Mouse (Mus musculus): ENCODE measurements around the gene Tbc1d10c. TPM values are rescaled to one million over a fixed set of nuclear protein-coding genes. Genes with fewer than 3 reads are reported as not detected.
"Not testable (repeated sequence)": the region's sequence is repeated elsewhere in the genome, so short reads cannot be mapped to it uniquely, and the experiment has no call there.

The Tbc1d10c gene
- polyA plus RNA-seq, 1 experiment from 2014 or later, result 0.54 TPM

GRCm38 (mm10) chr19:4140147-4140546, 50.9 kb downstream of the Tbc1d10c start:
- no peak for ATAC-seq (ENCODE audit: low FRiP score, low TSS enrichment)
- 76% methylated on average over 6 of the region's 6 CpGs for WGBS
- no peak overlapping the region for H3K9ac ChIP-seq (replicated peaks; ENCODE audit: low read length)
- H3K27me3 ChIP-seq (ENCODE audit: control insufficient read depth, insufficient read depth, low read length), result no peaks in the 10 kb centered on the region
- no peak overlapping the region for H3K27ac ChIP-seq (replicated peaks; ENCODE audit: low read depth, low read length)
- no peak for DNase-seq
- H3K36me3 ChIP-seq (ENCODE audit: control insufficient read depth, insufficient read depth, low read length), result no peaks in the 10 kb centered on the region
- no peaks in the 10 kb centered on the region for H3K9me3 ChIP-seq (ENCODE audit: control insufficient read depth, low read length)
- no peak overlapping the region for H3K4me2 ChIP-seq (ENCODE audit: low read length)
- H3K4me1 ChIP-seq (ENCODE audit: control insufficient read depth, insufficient read depth, low read length), result 0 out of 2 replicates have a peak, but pooled peaks cover 6% of the 10 kb centered on the region
- no peak overlapping the region for H3K4me3 ChIP-seq (replicated peaks; ENCODE audit: low read depth, low read length)

GRCm38 (mm10) chr19:4139446-4139845, 51.6 kb downstream of the Tbc1d10c start, which contains the start of gene Gpr152:
Gene Gpr152, plus strand, starts transcription at chr19:4139787.
- DNase-seq (no peak), ATAC-seq (ENCODE audit: low FRiP score, low TSS enrichment) (no peak)
- Histone ChIP-seq H3K27me3 (ENCODE audit: control insufficient read depth, insufficient read depth, low read length) (no peaks in the 10 kb centered on the region), H3K4me1 (ENCODE audit: control insufficient read depth, insufficient read depth, low read length) (0 out of 2 replicates have a peak, but pooled peaks cover 6% of the 10 kb centered on the region), H3K4me3 (replicated peaks; ENCODE audit: low read depth, low read length) (no peak within 1 kb of the TSS), H3K4me2 (ENCODE audit: low read length) (no peak within 1 kb of the TSS), H3K36me3 (ENCODE audit: control insufficient read depth, insufficient read depth, low read length) (no peaks in the 10 kb centered on the region), H3K9ac (replicated peaks; ENCODE audit: low read length) (no peak within 1 kb of the TSS), H3K27ac (replicated peaks; ENCODE audit: low read depth, low read length) (no peak within 1 kb of the TSS), H3K9me3 (ENCODE audit: control insufficient read depth, low read length) (no peaks in the 10 kb centered on the region)
- 37% methylated on average over 2 of the region's 2 CpGs for WGBS

GRCm38 (mm10) chr19:4137913-4138312, 53.2 kb downstream of the Tbc1d10c start:
- Histone ChIP-seq H3K27me3 (ENCODE audit: control insufficient read depth, insufficient read depth, low read length) (no peaks in the 10 kb centered on the region), H3K27ac (replicated peaks; ENCODE audit: low read depth, low read length) (no peak overlapping the region), H3K4me3 (replicated peaks; ENCODE audit: low read depth, low read length) (no peak overlapping the region), H3K4me1 (ENCODE audit: control insufficient read depth, insufficient read depth, low read length) (0 out of 2 replicates have a peak, but pooled peaks cover 6% of the 10 kb centered on the region), H3K9ac (replicated peaks; ENCODE audit: low read length) (no peak overlapping the region), H3K36me3 (ENCODE audit: control insufficient read depth, insufficient read depth, low read length) (peaks cover 6% of the 10 kb centered on the region), H3K9me3 (ENCODE audit: control insufficient read depth, low read length) (no peaks in the 10 kb centered on the region), H3K4me2 (ENCODE audit: low read length) (no peak overlapping the region)
- DNase-seq (no peak), ATAC-seq (ENCODE audit: low FRiP score, low TSS enrichment) (no peak)
- 77% methylated on average over 5 of the region's 5 CpGs for WGBS

GRCm38 (mm10) chr19:4136463-4136862, 54.6 kb downstream of the Tbc1d10c start:
- Histone ChIP-seq H3K27me3 (ENCODE audit: control insufficient read depth, insufficient read depth, low read length) (no peaks in the 10 kb centered on the region), H3K27ac (replicated peaks; ENCODE audit: low read depth, low read length) (no peak overlapping the region), H3K9me3 (ENCODE audit: control insufficient read depth, low read length) (no peaks in the 10 kb centered on the region), H3K4me2 (ENCODE audit: low read length) (no peak overlapping the region), H3K9ac (replicated peaks; ENCODE audit: low read length) (no peak overlapping the region), H3K4me1 (ENCODE audit: control insufficient read depth, insufficient read depth, low read length) (0 out of 2 replicates have a peak, but pooled peaks cover 6% of the 10 kb centered on the region), H3K36me3 (ENCODE audit: control insufficient read depth, insufficient read depth, low read length) (peaks cover 21% of the 10 kb centered on the region), H3K4me3 (replicated peaks; ENCODE audit: low read depth, low read length) (no peak overlapping the region)
- WGBS, result 77% methylated on average over 5 of the region's 5 CpGs
- ATAC-seq (ENCODE audit: low FRiP score, low TSS enrichment), result no peak
- DNase-seq, result no peak

- H3K9ac ChIP-seq (replicated peaks; ENCODE audit: low read length); ATAC-seq (ENCODE audit: low FRiP score, low TSS enrichment); H3K9me3 ChIP-seq (ENCODE audit: control insufficient read depth, low read length); H3K4me3 ChIP-seq (replicated peaks; ENCODE audit: low read depth, low read length); DNase-seq; H3K4me2 ChIP-seq (ENCODE audit: low read length); H3K4me1 ChIP-seq (ENCODE audit: control insufficient read depth, insufficient read depth, low read length); H3K27ac ChIP-seq (replicated peaks; ENCODE audit: low read depth, low read length); H3K27me3 ChIP-seq (ENCODE audit: control insufficient read depth, insufficient read depth, low read length): not testable (repeated sequence)
- peaks cover 25% of the 10 kb centered on the region for H3K36me3 ChIP-seq (ENCODE audit: control insufficient read depth, insufficient read depth, low read length)
- 24% methylated on average over 8 of the region's 8 CpGs for WGBS
These were observed 55.1 kb downstream of the Tbc1d10c start for GRCm38 (mm10) chr19:4135963-4136345.

GRCm38 (mm10) chr19:4135229-4135962, 55.7 kb downstream of the Tbc1d10c start:
- not testable (repeated sequence) for H3K27me3 ChIP-seq (ENCODE audit: control insufficient read depth, insufficient read depth, low read length); H3K4me3 ChIP-seq (replicated peaks; ENCODE audit: low read depth, low read length); H3K9me3 ChIP-seq (ENCODE audit: control insufficient read depth, low read length); DNase-seq; H3K4me2 ChIP-seq (ENCODE audit: low read length); H3K9ac ChIP-seq (replicated peaks; ENCODE audit: low read length); ATAC-seq (ENCODE audit: low FRiP score, low TSS enrichment); H3K4me1 ChIP-seq (ENCODE audit: control insufficient read depth, insufficient read depth, low read length); H3K27ac ChIP-seq (replicated peaks; ENCODE audit: low read depth, low read length)
- peaks cover 30% of the 10 kb centered on the region for H3K36me3 ChIP-seq (ENCODE audit: control insufficient read depth, insufficient read depth, low read length)
- 89% methylated on average over 6 of the region's 6 CpGs for WGBS

GRCm38 (mm10) chr19:4134354-4134753, 56.7 kb downstream of the Tbc1d10c start:
- ATAC-seq (ENCODE audit: low FRiP score, low TSS enrichment) (no peak), DNase-seq (no peak)
- no peaks in the 10 kb centered on the region for H3K9me3 ChIP-seq (ENCODE audit: control insufficient read depth, low read length)
- H3K4me1 ChIP-seq (ENCODE audit: control insufficient read depth, insufficient read depth, low read length), result 0 out of 2 replicates have a peak, but pooled peaks cover 3% of the 10 kb centered on the region
- WGBS, result 94% methylated on average over 4 of the region's 4 CpGs
- H3K9ac ChIP-seq (replicated peaks; ENCODE audit: low read length), result no peak overlapping the region
- H3K4me3 ChIP-seq (replicated peaks; ENCODE audit: low read depth, low read length), result no peak overlapping the region
- H3K27me3 ChIP-seq (ENCODE audit: control insufficient read depth, insufficient read depth, low read length), result no peaks in the 10 kb centered on the region
- H3K36me3 ChIP-seq (ENCODE audit: control insufficient read depth, insufficient read depth, low read length), result peaks cover 37% of the 10 kb centered on the region
- H3K4me2 ChIP-seq (ENCODE audit: low read length), result no peak overlapping the region
- no peak overlapping the region for H3K27ac ChIP-seq (replicated peaks; ENCODE audit: low read depth, low read length)

Measured in midbrain, embryonic 14.5 days (tissue).